Mouse (Mus musculus): ENCODE data around the gene Supt4a.

GRCm38 (mm10) chr11:87712188-87712587 is 25.2 kb upstream of the Supt4a start:
- no peak for TF ChIP-seq EP300 (IDR thresholded peaks at IDR 0.05)
- no peak for TF ChIP-seq CTCF (IDR thresholded peaks at IDR 0.05)
